Mouse (Mus musculus) neural tube, embryonic 14.5 days (tissue): ENCODE results near the gene Slc25a17. TPM values are rescaled to one million over a fixed set of nuclear protein-coding genes. Genes with fewer than 3 reads are reported as not detected.

Experiments
- ATAC-seq: fragments of 200-750 bp; cut with Nextera tagmentation; 2 replicates; pipeline ENCODE4 v1.8.0; 2017; ENCODE audit warnings: low read depth, mild to moderate bottlenecking, moderate TSS enrichment, moderate library complexity
- H3K27ac ChIP-seq: fragments of 300-500 bp; sonication (generic); 2 replicates; pipeline ENCODE4 v1.5.1; 2014; ENCODE audit warnings: low read depth, mild to moderate bottlenecking, control low read depth, low read length, moderate library complexity, mixed read lengths
- H3K27me3 ChIP-seq: fragments of 300-500 bp; sonication (generic); 2 replicates; pipeline ENCODE4 v1.6.1; 2014; ENCODE audit warnings: low read length; ENCODE audit not compliant: control insufficient read depth, insufficient read depth
- H3K36me3 ChIP-seq: fragments of 300-500 bp; sonication (generic); 2 replicates; pipeline ENCODE4 v1.6.1; 2014; ENCODE audit warnings: low read length, mixed read lengths; ENCODE audit not compliant: control insufficient read depth, insufficient read depth
- H3K4me1 ChIP-seq: fragments of 300-500 bp; sonication (generic); 2 replicates; pipeline ENCODE4 v1.6.1; 2014; ENCODE audit warnings: low read length; ENCODE audit not compliant: control insufficient read depth, insufficient read depth
- H3K4me2 ChIP-seq: fragments of 300-500 bp; sonication (generic); 2 replicates; pipeline ENCODE4 v1.6.1; 2014; ENCODE audit warnings: mild to moderate bottlenecking, low read depth, low read length, control low read depth
- H3K4me3 ChIP-seq: fragments of 300-500 bp; sonication (generic); 2 replicates; pipeline ENCODE4 v1.5.1; 2014; ENCODE audit warnings: low read depth, low read length, control low read depth, mixed read lengths
- H3K9ac ChIP-seq: fragments of 300-500 bp; sonication (generic); replicated peaks from 2 replicates; pipeline ENCODE4 v1.6.1; 2014; ENCODE audit warnings: low read depth, mild to moderate bottlenecking, control low read depth, low read length, mixed read lengths
- H3K9me3 ChIP-seq: fragments of 300-500 bp; sonication (generic); 2 replicates; pipeline ENCODE4 v1.6.1; 2016; ENCODE audit warnings: low read length; ENCODE audit not compliant: control insufficient read depth
- WGBS: fragments of 180-500 bp; shearing (Covaris S2); extraction: QIAGEN DNeasy Blood & Tissue Kit; methylation state at CpG from one replicate; pipeline ENCODE4 v1.1.7; 2014; 5-methylcytosine and 5-hydroxymethylcytosine counted together
- polyA plus RNA-seq: library from polyadenylated mRNA; unstranded; fragments of >200 nt; fragmentation: Nextera tagmentation; extraction: Ambion mirVana; gene quantifications from 2 replicates; pipeline ENCODE4 v1.2.1, GENCODE M21; 2014

The Slc25a17 gene
- polyA plus RNA-seq, 1 experiment from 2014 or later: 157 TPM

GRCm38 (mm10) chr15:81347466-81347865, 13.1 kb downstream of the Slc25a17 start:
- ATAC-seq: no peak
- no peak overlapping the region for H3K9ac ChIP-seq
- H3K4me3 ChIP-seq: no peak overlapping the region
- H3K27me3 ChIP-seq: no peaks in the 10 kb centered on the region
- 89% methylated on average over 2 of the region's 2 CpGs for whole genome bisulfite sequencing
- H3K36me3 ChIP-seq: 0 out of 2 replicates have a peak, but pooled peaks cover 4% of the 10 kb centered on the region
- no peaks in the 10 kb centered on the region for H3K9me3 ChIP-seq
- H3K27ac ChIP-seq: no peak overlapping the region
- H3K4me1 ChIP-seq: no peaks in the 10 kb centered on the region
- no peak overlapping the region for H3K4me2 ChIP-seq

GRCm38 (mm10) chr15:81341426-81341825, 19.2 kb downstream of the Slc25a17 start:
- Histone ChIP-seq H3K4me1 (no peaks in the 10 kb centered on the region), H3K9me3 (no peaks in the 10 kb centered on the region), H3K4me2 (no peak overlapping the region), H3K9ac (no peak overlapping the region), H3K27ac (no peak overlapping the region), H3K4me3 (no peak overlapping the region), H3K27me3 (no peaks in the 10 kb centered on the region), H3K36me3 (peaks cover 18% of the 10 kb centered on the region)
- ATAC-seq: no peak
- WGBS: 87% methylated on average over 2 of the region's 2 CpGs

- ATAC-seq: no peak
- H3K9me3 ChIP-seq: no peaks in the 10 kb centered on the region
- H3K9ac ChIP-seq: no peak overlapping the region
- 95% methylated on average over 3 of the region's 3 CpGs for WGBS
- H3K4me2 ChIP-seq: no peak overlapping the region
- peaks cover 28% of the 10 kb centered on the region for H3K36me3 ChIP-seq
- H3K27me3 ChIP-seq: no peaks in the 10 kb centered on the region
- no peaks in the 10 kb centered on the region for H3K4me1 ChIP-seq
- no peak overlapping the region for H3K27ac ChIP-seq
- H3K4me3 ChIP-seq: no peak overlapping the region
Observed at GRCm38 (mm10) chr15:81339158-81339557, 21.5 kb downstream of the Slc25a17 start.

- H3K27ac ChIP-seq: no peak overlapping the region
- 85% methylated on average over 5 of the region's 5 CpGs for WGBS
- peaks cover 32% of the 10 kb centered on the region for H3K36me3 ChIP-seq
Observed at GRCm38 (mm10) chr15:81336466-81336865, 24.1 kb downstream of the Slc25a17 start.

GRCm38 (mm10) chr15:81332517-81332916, 28.1 kb downstream of the Slc25a17 start:
- no peak overlapping the region for H3K27ac ChIP-seq
- 93% methylated on average over 4 of the region's 4 CpGs for WGBS
- H3K9ac ChIP-seq: no peak overlapping the region
- H3K4me3 ChIP-seq: no peak overlapping the region
- no peaks in the 10 kb centered on the region for H3K9me3 ChIP-seq
- ATAC-seq: no peak
- no peak overlapping the region for H3K4me2 ChIP-seq
- H3K36me3 ChIP-seq: peaks cover 32% of the 10 kb centered on the region
- no peaks in the 10 kb centered on the region for H3K27me3 ChIP-seq
- no peaks in the 10 kb centered on the region for H3K4me1 ChIP-seq

More at GRCm38 (mm10) chr15:81336466-81336865, 24.1 kb downstream of the Slc25a17 start:
- no peak overlapping the region for H3K4me3 ChIP-seq
- no peak overlapping the region for H3K4me2 ChIP-seq
- H3K9me3 ChIP-seq: no peaks in the 10 kb centered on the region
- H3K27me3 ChIP-seq: no peaks in the 10 kb centered on the region
- no peak for ATAC-seq
- no peak overlapping the region for H3K9ac ChIP-seq
- no peaks in the 10 kb centered on the region for H3K4me1 ChIP-seq

- H3K4me3 ChIP-seq: no peak overlapping the region
- ATAC-seq: no peak
- H3K27me3 ChIP-seq: no peaks in the 10 kb centered on the region
- no peaks in the 10 kb centered on the region for H3K9me3 ChIP-seq
- H3K27ac ChIP-seq: no peak overlapping the region
- peaks cover 19% of the 10 kb centered on the region; the same call in 1 of the 2 replicates for H3K36me3 ChIP-seq
- no peak overlapping the region for H3K9ac ChIP-seq
- no peaks in the 10 kb centered on the region for H3K4me1 ChIP-seq
- H3K4me2 ChIP-seq: no peak overlapping the region
- WGBS: 66% methylated on average over 3 of the region's 3 CpGs
Observed at GRCm38 (mm10) chr15:81330816-81331433, 29.7 kb downstream of the Slc25a17 start.

GRCm38 (mm10) chr15:81329721-81330369, 30.8 kb downstream of the Slc25a17 start:
- Histone ChIP-seq H3K4me2 (no peak overlapping the region), H3K9ac (no peak overlapping the region), H3K27ac (no peak overlapping the region), H3K4me1 (no peaks in the 10 kb centered on the region), H3K27me3 (no peaks in the 10 kb centered on the region), H3K9me3 (no peaks in the 10 kb centered on the region), H3K4me3 (no peak overlapping the region), H3K36me3 (peaks cover 11% of the 10 kb centered on the region; the same call in 1 of the 2 replicates)
- WGBS: 42% methylated on average over 5 of the region's 5 CpGs
- ATAC-seq: no peak

GRCm38 (mm10) chr15:81327501-81327900, 33.1 kb downstream of the Slc25a17 start:
- H3K36me3 ChIP-seq: peaks cover 9% of the 10 kb centered on the region; the same call in 1 of the 2 replicates
- no peak overlapping the region for H3K4me2 ChIP-seq
- no peak for ATAC-seq
- H3K9ac ChIP-seq: no peak overlapping the region
- H3K27ac ChIP-seq: no peak overlapping the region
- no peaks in the 10 kb centered on the region for H3K27me3 ChIP-seq
- H3K4me3 ChIP-seq: no peak overlapping the region
- 95% methylated on average over 7 of the region's 7 CpGs for WGBS
- no peaks in the 10 kb centered on the region for H3K9me3 ChIP-seq
- H3K4me1 ChIP-seq: no peaks in the 10 kb centered on the region

- no peaks in the 10 kb centered on the region for H3K27me3 ChIP-seq
- peaks cover 18% of the 10 kb centered on the region for H3K36me3 ChIP-seq
- no peak overlapping the region for H3K27ac ChIP-seq
- no peak for ATAC-seq
- 93% methylated on average over 4 of the region's 4 CpGs for WGBS
- no peaks in the 10 kb centered on the region for H3K9me3 ChIP-seq
- H3K4me3 ChIP-seq: no peak overlapping the region
- H3K9ac ChIP-seq: no peak overlapping the region
- H3K4me2 ChIP-seq: no peak overlapping the region
- H3K4me1 ChIP-seq: no peaks in the 10 kb centered on the region
Observed at GRCm38 (mm10) chr15:81324979-81325378, 35.6 kb downstream of the Slc25a17 start.
